In the genomic region with DNA sequence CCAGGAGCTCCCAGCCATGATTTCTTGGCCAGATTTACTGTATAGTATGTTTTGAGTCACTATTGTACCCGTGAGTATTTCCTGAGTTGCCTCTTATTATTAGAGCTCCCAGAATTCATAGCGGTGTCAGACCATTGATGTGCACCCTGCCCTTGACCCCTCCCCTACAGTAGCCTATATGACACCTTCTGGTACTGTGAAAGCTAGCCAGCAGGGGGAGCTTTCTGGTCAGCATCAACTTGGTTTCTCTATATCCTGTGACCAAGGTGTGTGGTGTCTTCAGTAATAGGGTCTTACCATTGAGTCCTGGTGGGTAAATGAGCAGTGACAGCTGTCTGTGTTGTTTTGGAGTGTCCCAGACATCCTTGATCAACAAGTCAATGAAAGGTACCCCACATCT, we compare ENCODE assay signal across 9 mouse cellular contexts. TPM values are rescaled to one million over a fixed set of nuclear protein-coding genes. Genes with fewer than 3 reads are reported as not detected.
DNase-seq lines count a peak whose midpoint lies in the region; ATAC-seq and TF ChIP-seq lines count a peak whose summit lies in the region.
"Had no signal": no experiment of that assay in that cellular context is flagged by ENCODE, and none has a peak within 500 bp of the region (broad histone marks: within the 10 kb centered on the region; RNA-seq: fewer than 3 reads in every experiment).

No protein-coding gene starts in this region.

- H3K27ac ChIP-seq in embryonic facial prominence, embryonic 10.5 days (replicated peaks): no peak overlapping the region
- no peak overlapping the region for H3K27ac ChIP-seq in kidney, postnatal 0 days
- H3K27ac ChIP-seq: liver, embryonic 13.5 days had no signal

- TF ChIP-seq CTCF in E14TG2a.4 (conservative IDR thresholded peaks at IDR 0.05; ENCODE audit: low read length): peak; percentile 52
- TF ChIP-seq CTCF in kidney, postnatal 0 days (IDR thresholded peaks at IDR 0.05; ENCODE audit: low read depth): peak; percentile 77

- peaks cover 5% of the 10 kb centered on the region; the same call in 1 of the 2 replicates for H3K4me1 ChIP-seq in E14TG2a.4 (replicated peaks; ENCODE audit: low read depth, low read length)
- peaks cover 11% of the 10 kb centered on the region for H3K4me1 ChIP-seq in embryonic facial prominence, embryonic 10.5 days
- H3K4me1 ChIP-seq in kidney, postnatal 0 days (replicated peaks; ENCODE audit: insufficient read depth, low read length): no peaks in the 10 kb centered on the region
- H3K4me1 ChIP-seq: liver, embryonic 13.5 days had no signal

- H3K36me3 ChIP-seq in E14TG2a.4 (ENCODE audit: insufficient read depth, low read length): no peaks in the 10 kb centered on the region
- no peaks in the 10 kb centered on the region for H3K36me3 ChIP-seq in embryonic facial prominence, embryonic 10.5 days (replicated peaks)
- H3K36me3 ChIP-seq in kidney, postnatal 0 days (ENCODE audit: insufficient read depth, low read length): no peaks in the 10 kb centered on the region
- H3K36me3 ChIP-seq: liver, embryonic 13.5 days had no signal

- H3K9me3 ChIP-seq in E14TG2a.4 (ENCODE audit: low read length): no peaks in the 10 kb centered on the region
- no peaks in the 10 kb centered on the region for H3K9me3 ChIP-seq in embryonic facial prominence, embryonic 10.5 days
- H3K9me3 ChIP-seq in kidney, postnatal 0 days (replicated peaks; ENCODE audit: low read length): no peaks in the 10 kb centered on the region
- H3K9me3 ChIP-seq: liver, embryonic 13.5 days had no signal

- H3K4me2 ChIP-seq in kidney, postnatal 0 days (ENCODE audit: low read length): no peak overlapping the region
- H3K4me2 ChIP-seq: liver, embryonic 13.5 days had no signal

- WGBS in embryonic facial prominence, embryonic 10.5 days: 21% methylated on average over 2 of the region's 2 CpGs
- 19% methylated on average over 2 of the region's 2 CpGs for WGBS in kidney, postnatal 0 days

- H3K9ac ChIP-seq in kidney, postnatal 0 days (ENCODE audit: low read depth, low read length): no peak overlapping the region
- H3K9ac ChIP-seq: liver, embryonic 13.5 days had no signal

- DNase-seq in left cerebral cortex, adult 18-20 months (ENCODE audit: low spot score in 2 of 2): peak; percentile 28 to 57
- DNase-seq in left cerebral cortex, adult 8-10 months (ENCODE audit: low spot score in 2 of 2): no peak
- DNase-seq in adrenal gland, adult 18-20 months (ENCODE audit: low spot score in 2 of 2): peak; percentile 30 to 33
- DNase-seq in embryonic facial prominence, embryonic 10.5 days (ENCODE audit: low spot score): peak; percentile 59
- DNase-seq in kidney, postnatal 0 days (ENCODE audit: low spot score): peak; percentile 66
- peak; percentile 30 to 32 for DNase-seq in natural killer cell, adult 2 months (ENCODE audit: low spot score in 2 of 2)
- DNase-seq: liver, embryonic 13.5 days had no signal

- H3K4me3 ChIP-seq in E14TG2a.4 (replicated peaks; ENCODE audit: low read length): no peak overlapping the region
- no peak overlapping the region for H3K4me3 ChIP-seq in embryonic facial prominence, embryonic 10.5 days
- H3K4me3 ChIP-seq in kidney, postnatal 0 days (replicated peaks; ENCODE audit: low read depth, low read length): no peak overlapping the region
- H3K4me3 ChIP-seq: liver, embryonic 13.5 days had no signal

- no peaks in the 10 kb centered on the region for H3K27me3 ChIP-seq in E14TG2a.4 (ENCODE audit: insufficient read depth, low read length)
- no peaks in the 10 kb centered on the region for H3K27me3 ChIP-seq in embryonic facial prominence, embryonic 10.5 days (replicated peaks; ENCODE audit: low read depth, poor library complexity, severe bottlenecking)
- H3K27me3 ChIP-seq in kidney, postnatal 0 days (ENCODE audit: insufficient read depth, low read length): no peaks in the 10 kb centered on the region
- H3K27me3 ChIP-seq: liver, embryonic 13.5 days had no signal

- peak; percentile 65; the same call in 1 of the 2 replicates for ATAC-seq in kidney, postnatal 0 days (replicated peaks; ENCODE audit: low FRiP score, low read depth)
- no peak for ATAC-seq in erythroid progenitor cell, adult 5-6 weeks (replicated peaks; ENCODE audit: low FRiP score, poor library complexity, severe bottlenecking)

RNA-seq across cellular contexts. Expression of a gene that starts 18.4 kb away (rescaled TPM):
- not detected for total RNA-seq in left cerebral cortex, adult 18-20 months (2021)
- not detected for total RNA-seq in left cerebral cortex, adult 8-10 months (2022)
- total RNA-seq in adrenal gland, adult 18-20 months (2021): not detected
- not detected in 2 replicates for polyA plus RNA-seq in embryonic facial prominence, embryonic 10.5 days (2016; fragmentation: Nextera tagmentation; extraction: Ambion mirVana)
- polyA plus RNA-seq in kidney, postnatal 0 days (2015; fragmentation: Nextera tagmentation; extraction: Ambion mirVana): not detected in 2 replicates
- not detected in 2 replicates for total RNA-seq in erythroid progenitor cell, adult 5-6 weeks (2015; ENCODE audit: low replicate concordance)
- total RNA-seq in erythroid progenitor cell, adult 5-6 weeks (2017; ENCODE audit: low replicate concordance): not detected in 2 replicates
- polyA plus RNA-seq: liver, embryonic 13.5 days had no signal

Comparison
In these comparisons a context has a peak if more than half of its experiments do, and no peak if none do; other contexts are left out.
1. DNase-seq: peak in left cerebral cortex, adult 18-20 months (2 of 2), adrenal gland, adult 18-20 months (2 of 2), embryonic facial prominence, embryonic 10.5 days (single experiment), kidney, postnatal 0 days (single experiment) and natural killer cell, adult 2 months (2 of 2); none in left cerebral cortex, adult 8-10 months (0 of 2).